7 mouse cellular contexts compared by ENCODE assay signal in the genomic region with DNA sequence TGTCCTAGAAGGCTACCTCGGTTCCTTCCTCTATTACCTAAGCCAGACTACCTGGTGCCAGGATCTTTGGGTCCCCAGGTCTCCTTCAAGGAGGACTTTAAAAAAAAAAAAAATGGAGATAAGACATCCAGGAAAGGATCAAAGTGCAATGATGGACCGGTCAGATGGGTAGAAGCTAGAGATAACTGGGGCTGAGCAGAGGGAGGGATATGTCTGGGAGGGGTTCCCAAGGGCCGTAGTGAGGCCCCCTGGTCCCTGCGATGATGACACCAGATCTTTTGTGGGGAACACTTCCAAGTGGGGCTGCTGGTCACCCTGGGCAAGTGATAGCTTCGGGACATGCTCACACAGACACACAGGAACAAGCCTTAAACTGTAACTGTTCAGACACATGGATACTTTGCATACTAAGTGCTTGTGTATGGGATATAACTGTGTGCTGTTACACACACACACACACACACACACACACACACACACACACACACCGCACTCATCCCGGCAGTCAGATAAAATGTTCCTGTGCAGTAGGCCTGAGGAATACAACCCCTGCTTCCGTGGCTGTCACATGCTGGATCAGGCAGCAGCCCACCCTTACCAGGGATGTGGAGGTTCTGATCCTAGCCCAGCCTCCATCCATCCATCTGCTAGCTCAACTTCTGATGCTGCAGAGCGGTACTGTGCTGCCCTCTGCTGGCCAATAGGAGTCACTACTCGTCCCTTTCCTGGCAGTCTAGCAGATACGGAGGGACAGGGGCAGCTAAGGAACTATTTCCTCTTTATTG.
A peak's percentile ranks its signal among the peaks of the same experiment; 100 is the strongest.
DNase-seq lines count a peak whose midpoint lies in the region; ATAC-seq and TF ChIP-seq lines count a peak whose summit lies in the region.

No protein-coding gene starts in this region.

- CTCF ChIA-PET in Patski (lab: Charles Lee): interaction anchor here (0.6 to 1.6 kb wide), 9 partner anchors 8 to 96 kb away, joined by 3 to 5 read pairs (median 3); partner anchors contain the start of gene Fam83d

- no peak overlapping the region for H3K4me3 ChIP-seq in forebrain, postnatal 0 days (ENCODE audit: low read depth, low read length)
- no peak overlapping the region for H3K4me3 ChIP-seq in hindbrain, embryonic 15.5 days

- no peaks in the 10 kb centered on the region for H3K27me3 ChIP-seq in Patski
- H3K27me3 ChIP-seq in forebrain, postnatal 0 days (ENCODE audit: insufficient read depth, low read length): peaks cover 4% of the 10 kb centered on the region; the same call in 1 of the 2 replicates
- no peaks in the 10 kb centered on the region for H3K27me3 ChIP-seq in hindbrain, embryonic 15.5 days

- no peaks in the 10 kb centered on the region for H3K9me3 ChIP-seq in forebrain, postnatal 0 days (ENCODE audit: low read length)
- no peaks in the 10 kb centered on the region for H3K9me3 ChIP-seq in hindbrain, embryonic 15.5 days

- TF ChIP-seq CTCF in Patski (IDR thresholded peaks at IDR 0.05): peak; percentile 91
- peak; percentile 100 for TF ChIP-seq CTCF in forebrain, postnatal 0 days (IDR thresholded peaks at IDR 0.05; ENCODE audit: low read depth)

- in situ Hi-C loops in Patski (cut with MboI; ENCODE audit: low pct_unique_long_range_greater_than_20kb): loop anchor here (10.0 kb wide), 2 partner anchors 99 to 1731 kb away; partner anchors contain the start of gene Fam83d

- peak; percentile 12 for DNase-seq in Patski (ENCODE audit: low read depth, low spot score)
- DNase-seq in cerebellum, adult 18-20 months: peak; percentile 35 to 56
- peak; percentile 92 for DNase-seq in forebrain, postnatal 0 days
- peak; percentile 65 to 73 for DNase-seq in left cerebral cortex, adult 18-20 months (ENCODE audit: low spot score in 2 of 2)
- peak; percentile 61 to 75 for DNase-seq in right cerebral cortex, adult 2 months (ENCODE audit: low spot score in 2 of 2)

- H3K4me2 ChIP-seq in forebrain, postnatal 0 days (ENCODE audit: low read depth): no peak overlapping the region
- H3K4me2 ChIP-seq in hindbrain, embryonic 15.5 days: no peak overlapping the region

- H3K27ac ChIP-seq in forebrain, postnatal 0 days (ENCODE audit: low read depth, low read length): no peak overlapping the region
- no peak overlapping the region for H3K27ac ChIP-seq in hindbrain, embryonic 15.5 days (replicated peaks)

- ATAC-seq in Patski: peak; percentile 61
- ATAC-seq in forebrain, postnatal 0 days: peak; percentile 83
- ATAC-seq in hindbrain, embryonic 15.5 days (ENCODE audit: low FRiP score, low read depth): peak; percentile 44; the same call in 1 of the 2 replicates
- peak; percentile 83 for ATAC-seq in megakaryocyte-erythroid progenitor cell, adult 5-6 weeks (replicated peaks; ENCODE audit: low FRiP score, low TSS enrichment, poor library complexity, severe bottlenecking)

- no peaks in the 10 kb centered on the region for H3K4me1 ChIP-seq in forebrain, postnatal 0 days (ENCODE audit: insufficient read depth)
- H3K4me1 ChIP-seq in hindbrain, embryonic 15.5 days (replicated peaks): no peaks in the 10 kb centered on the region

- POLR2A ChIA-PET in Patski (lab: Charles Lee): no interaction called here

- H3K36me3 ChIP-seq in forebrain, postnatal 0 days (ENCODE audit: insufficient read depth): no peaks in the 10 kb centered on the region
- no peaks in the 10 kb centered on the region for H3K36me3 ChIP-seq in hindbrain, embryonic 15.5 days

- WGBS in forebrain, postnatal 0 days: 56% methylated on average over 11 of the region's 11 CpGs
- WGBS in hindbrain, embryonic 15.5 days: 53% methylated on average over 11 of the region's 11 CpGs

- H3K9ac ChIP-seq in forebrain, postnatal 0 days: no peak overlapping the region
- H3K9ac ChIP-seq in hindbrain, embryonic 15.5 days: no peak overlapping the region

Comparison
In these comparisons a context has a peak if more than half of its experiments do, and no peak if none do; other contexts are left out.
1. DNase-seq: peak in every context shown above with its lines; median percentile 92 in forebrain, postnatal 0 days; 69 in left cerebral cortex, adult 18-20 months; 68 in right cerebral cortex, adult 2 months; 46 in cerebellum, adult 18-20 months; 12 in Patski.